Mouse (Mus musculus) brain, adult 10 weeks (tissue): ENCODE measurements around the gene Rtn1. TPM values are rescaled to one million over a fixed set of nuclear protein-coding genes. Genes with fewer than 3 reads are reported as not detected.

ENCODE experiments used
- polyA plus RNA-seq: library from polyadenylated mRNA; stranded (reverse); fragments of 350-450 nt; fragmentation: Illumina TruSeq; extraction: RNeasy Lipid Tissue Mini Kit (QIAGEN cat#74804); gene quantifications from one replicate; pipeline ENCODE4 v1.2.3, GENCODE M21; 2015; ENCODE audit warnings: low read depth, low replicate concordance

Gene Rtn1
- 1,314 TPM for polyA plus RNA-seq

GRCm38 (mm10) chr12:72408954-72409353 lies at the start of gene Rtn1:
Gene Rtn1 (minus strand): TSS chr12:72409054.

GRCm38 (mm10) chr12:72441839-72442576 lies 33.2 kb upstream of the Rtn1 start, which contains the start of gene Lrrc9:
Gene Lrrc9 (plus strand): TSS chr12:72441866.

DNA sequence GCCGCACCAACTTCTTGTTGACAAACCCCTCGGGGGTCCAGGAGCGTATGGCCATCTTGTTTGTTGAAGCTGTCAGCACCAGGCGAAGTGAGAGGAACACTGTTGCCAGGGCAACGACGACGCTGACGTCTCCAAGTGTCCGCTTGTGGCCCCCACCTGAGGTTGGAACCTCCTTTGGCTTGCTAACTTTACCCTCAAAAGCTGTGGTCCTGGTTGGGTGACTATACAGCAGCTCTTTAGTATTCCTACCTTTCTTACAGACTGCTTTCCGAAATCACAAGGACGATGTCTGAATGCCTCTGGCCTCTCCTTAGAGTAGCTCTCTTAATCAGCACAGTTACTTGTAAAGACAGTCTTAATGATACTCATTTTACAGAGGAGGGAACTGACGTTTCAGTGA lies 223.9 kb downstream of the Rtn1 start, which contains the start of gene Ccdc175:
TSS of gene Ccdc175 (minus strand) at position 101 of the 400 bp plus-strand sequence.

Other genes with a start within 250 kb of the Rtn1 start
- not detected for gene Ccdc175, start 224.0 kb downstream of the Rtn1 start, polyA plus RNA-seq
- gene Lrrc9, start 32.8 kb upstream of the Rtn1 start, polyA plus RNA-seq = 1.7 TPM
- 23.5 TPM for gene Pcnx4, start 127.3 kb upstream of the Rtn1 start, polyA plus RNA-seq
- not detected for gene Gm4756, start 240.6 kb upstream of the Rtn1 start, polyA plus RNA-seq